Mouse (Mus musculus) kidney, embryonic 15.5 days (tissue): Measurements from ENCODE around the gene Ak1. TPM values are rescaled to one million over a fixed set of nuclear protein-coding genes. Genes with fewer than 3 reads are reported as not detected.

Experiments used
- ATAC-seq: fragments of 200-750 bp; cut with Nextera tagmentation; replicated peaks from 2 replicates; pipeline ENCODE4 v1.8.0; 2017; ENCODE audit warnings: moderate TSS enrichment; ENCODE audit not compliant: low FRiP score
- H3K27ac ChIP-seq: fragments of 300-500 bp; sonication (generic); 2 replicates; pipeline ENCODE4 v1.5.1; 2015; ENCODE audit warnings: mild to moderate bottlenecking, inconsistent platforms
- H3K27me3 ChIP-seq: fragments of 300-500 bp; sonication (generic); 2 replicates; pipeline ENCODE4 v1.6.1; 2015; ENCODE audit warnings: inconsistent platforms
- H3K36me3 ChIP-seq: fragments of 300-500 bp; sonication (generic); 2 replicates; pipeline ENCODE4 v1.6.1; 2015; ENCODE audit warnings: inconsistent platforms
- H3K4me1 ChIP-seq: fragments of 300-500 bp; sonication (generic); 2 replicates; pipeline ENCODE4 v1.6.1; 2015; ENCODE audit warnings: inconsistent platforms
- H3K4me2 ChIP-seq: fragments of 300-500 bp; sonication (generic); 2 replicates; pipeline ENCODE4 v1.6.1; 2015; ENCODE audit warnings: moderate library complexity, mild to moderate bottlenecking, inconsistent platforms
- H3K4me3 ChIP-seq: fragments of 300-500 bp; sonication (generic); replicated peaks from 2 replicates; pipeline ENCODE4 v1.5.1; 2015; ENCODE audit warnings: mild to moderate bottlenecking, inconsistent platforms
- H3K9ac ChIP-seq: fragments of 300-500 bp; sonication (generic); 2 replicates; pipeline ENCODE4 v1.6.1; 2015; ENCODE audit warnings: mild to moderate bottlenecking, inconsistent platforms
- H3K9me3 ChIP-seq: fragments of 300-500 bp; sonication (generic); replicated peaks from 2 replicates; pipeline ENCODE4 v1.6.1; 2016; ENCODE audit warnings: inconsistent platforms
- WGBS: fragments of 180-500 bp; shearing (Covaris S2); methylation state at CpG from one replicate; pipeline ENCODE4 v1.1.7; 2015; ENCODE audit warnings: mixed read lengths; 5-methylcytosine and 5-hydroxymethylcytosine counted together
- polyA plus RNA-seq: library from polyadenylated mRNA; unstranded; fragments of >200 nt; fragmentation: Nextera tagmentation; extraction: Ambion mirVana; gene quantifications from 2 replicates; pipeline ENCODE4 v1.2.1, GENCODE M21; 2015

Ak1 gene
- polyA plus RNA-seq, 1 experiment from 2014 or later, result 32.6 TPM

DNA sequence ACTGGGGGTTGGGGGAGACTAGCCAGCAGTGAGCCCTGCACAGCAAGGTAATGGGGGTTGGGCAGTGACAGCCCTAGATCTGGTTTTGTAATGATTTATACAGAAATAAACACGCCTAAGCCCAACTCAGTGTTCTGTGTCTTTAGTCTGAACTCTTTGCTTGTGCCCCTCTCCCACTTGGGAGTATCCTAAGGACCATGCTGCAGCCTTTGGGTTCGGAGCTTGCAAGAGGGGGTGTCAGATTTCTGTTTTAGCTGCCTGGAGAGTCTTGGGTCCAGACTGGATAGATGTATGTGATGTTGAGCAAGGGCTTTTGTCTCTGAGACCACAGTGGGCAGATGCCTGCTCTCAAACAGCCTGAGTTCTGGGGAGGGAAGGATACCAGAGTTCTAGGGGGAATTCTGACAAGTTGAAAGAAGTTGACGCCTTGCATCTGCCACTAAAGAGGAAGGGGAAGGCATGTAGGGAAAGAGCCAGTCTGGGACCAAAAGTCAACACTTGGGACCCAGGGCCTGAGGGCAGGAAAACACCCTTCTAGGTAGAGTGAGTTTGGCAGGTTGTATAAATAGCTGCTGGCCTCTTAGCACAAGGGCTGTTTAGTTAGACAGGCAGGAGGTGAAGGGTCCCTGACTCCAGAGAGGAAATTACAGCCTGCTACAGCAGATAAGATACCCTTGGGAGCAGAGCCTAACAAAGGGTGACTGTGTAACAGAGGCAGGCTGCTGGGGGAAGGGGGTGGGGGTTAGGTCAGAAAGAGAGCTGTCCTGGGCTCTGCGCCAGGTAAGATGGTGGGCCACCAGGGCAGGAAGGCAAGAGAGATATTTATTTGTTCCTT is 659 bp upstream of the Ak1 start:
- WGBS, result 9% methylated on average over 4 of the region's 4 CpGs
- Histone ChIP-seq H3K4me1 (peaks cover 64% of the 10 kb centered on the region), H3K9ac (0 out of 2 replicates have a peak overlapping the region, but pooled peaks have one; percentile 15), H3K36me3 (peaks cover 21% of the 10 kb centered on the region), H3K9me3 (peaks cover 4% of the 10 kb centered on the region; the same call in 1 of the 2 replicates), H3K27ac (peak overlapping the region; percentile 92), H3K27me3 (no peaks in the 10 kb centered on the region), H3K4me2 (peak overlapping the region; percentile 34; the same call in 1 of the 2 replicates), H3K4me3 (no peak overlapping the region)
- ATAC-seq, result peak; percentile 65

DNA sequence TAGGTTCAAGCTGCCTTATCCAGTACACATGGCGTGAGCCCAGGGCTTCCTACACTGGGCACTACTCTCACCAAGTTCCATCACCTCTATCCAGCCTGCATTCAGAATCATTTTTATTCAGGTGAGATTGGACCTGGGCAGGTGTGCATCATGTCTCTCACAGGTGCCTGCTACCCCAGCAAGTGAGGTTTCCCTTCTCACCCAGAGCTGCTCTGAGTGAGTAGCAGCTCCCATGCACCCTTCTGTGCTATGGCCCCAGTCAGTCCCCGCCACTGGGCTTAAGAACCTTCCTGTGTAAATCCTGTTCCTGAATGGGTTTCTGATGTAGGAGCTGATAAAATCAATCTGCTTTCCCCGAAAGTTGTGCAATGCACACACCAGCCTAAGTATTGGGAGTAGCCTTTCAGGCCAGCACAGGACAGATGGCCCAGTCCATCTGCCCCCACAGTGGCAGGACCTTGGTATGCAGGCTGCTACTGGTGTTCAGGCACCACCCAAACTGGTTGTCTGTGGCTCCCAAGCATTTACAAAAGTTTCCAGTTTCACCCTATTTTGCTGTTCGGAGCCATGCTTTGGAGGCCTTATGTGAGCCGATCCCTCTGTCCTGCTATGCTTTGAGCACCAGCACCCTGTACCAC is 2.7 kb downstream of the Ak1 start:
- ATAC-seq, result no peak
- H3K4me1 ChIP-seq, result peaks cover 83% of the 10 kb centered on the region
- H3K27me3 ChIP-seq, result no peaks in the 10 kb centered on the region
- 75% methylated on average over 5 of the region's 5 CpGs for WGBS
- H3K27ac ChIP-seq, result peak overlapping the region; percentile 88
- no peak overlapping the region for H3K4me2 ChIP-seq
- H3K36me3 ChIP-seq, result no peaks in the 10 kb centered on the region
- H3K4me3 ChIP-seq, result no peak overlapping the region
- H3K9ac ChIP-seq, result no peak overlapping the region
- no peaks in the 10 kb centered on the region for H3K9me3 ChIP-seq

DNA sequence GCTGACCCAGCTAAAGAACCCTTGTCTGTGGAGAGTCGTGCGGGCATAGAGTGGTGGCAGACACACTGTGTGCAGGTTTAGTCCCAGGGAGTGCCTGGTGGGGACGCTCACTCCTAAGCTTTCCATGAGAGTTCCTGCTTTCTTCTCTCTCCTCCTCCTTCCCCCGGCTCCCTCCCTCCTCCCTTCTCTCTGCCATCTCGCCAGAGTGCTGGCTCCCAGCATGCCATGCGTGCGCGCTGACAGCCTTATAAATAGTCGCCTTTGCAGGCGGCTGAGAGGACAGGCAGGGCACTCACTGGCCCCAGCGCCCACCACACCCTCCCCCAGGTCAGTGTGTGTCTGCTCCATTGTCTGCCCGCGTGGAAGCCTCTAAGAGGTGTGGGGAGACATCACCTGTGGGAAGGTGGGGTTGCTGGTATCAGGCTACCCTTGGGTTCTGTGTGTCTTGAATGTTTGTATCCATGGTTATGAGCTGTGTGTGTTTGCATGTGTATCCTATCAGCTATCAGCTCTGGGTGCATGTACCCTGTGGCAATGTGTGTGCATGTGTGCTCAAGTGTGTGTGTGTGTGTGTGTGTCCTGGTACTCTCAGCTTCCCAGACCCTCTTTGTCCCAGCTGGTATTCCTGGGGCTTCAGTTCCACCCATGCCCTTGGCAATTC is 3.8 kb downstream of the Ak1 start:
- H3K4me1 ChIP-seq, result peaks cover 80% of the 10 kb centered on the region
- no peaks in the 10 kb centered on the region for H3K36me3 ChIP-seq
- peak overlapping the region; percentile 29; the same call in 1 of the 2 replicates for H3K9ac ChIP-seq
- WGBS, result 4% methylated on average over 13 of the region's 13 CpGs
- H3K27ac ChIP-seq, result peak overlapping the region; percentile 88
- peak; percentile 30 for ATAC-seq
- H3K27me3 ChIP-seq, result no peaks in the 10 kb centered on the region
- peak overlapping the region; percentile 30 for H3K4me3 ChIP-seq
- H3K4me2 ChIP-seq, result peak overlapping the region; percentile 57
- H3K9me3 ChIP-seq, result no peaks in the 10 kb centered on the region

DNA sequence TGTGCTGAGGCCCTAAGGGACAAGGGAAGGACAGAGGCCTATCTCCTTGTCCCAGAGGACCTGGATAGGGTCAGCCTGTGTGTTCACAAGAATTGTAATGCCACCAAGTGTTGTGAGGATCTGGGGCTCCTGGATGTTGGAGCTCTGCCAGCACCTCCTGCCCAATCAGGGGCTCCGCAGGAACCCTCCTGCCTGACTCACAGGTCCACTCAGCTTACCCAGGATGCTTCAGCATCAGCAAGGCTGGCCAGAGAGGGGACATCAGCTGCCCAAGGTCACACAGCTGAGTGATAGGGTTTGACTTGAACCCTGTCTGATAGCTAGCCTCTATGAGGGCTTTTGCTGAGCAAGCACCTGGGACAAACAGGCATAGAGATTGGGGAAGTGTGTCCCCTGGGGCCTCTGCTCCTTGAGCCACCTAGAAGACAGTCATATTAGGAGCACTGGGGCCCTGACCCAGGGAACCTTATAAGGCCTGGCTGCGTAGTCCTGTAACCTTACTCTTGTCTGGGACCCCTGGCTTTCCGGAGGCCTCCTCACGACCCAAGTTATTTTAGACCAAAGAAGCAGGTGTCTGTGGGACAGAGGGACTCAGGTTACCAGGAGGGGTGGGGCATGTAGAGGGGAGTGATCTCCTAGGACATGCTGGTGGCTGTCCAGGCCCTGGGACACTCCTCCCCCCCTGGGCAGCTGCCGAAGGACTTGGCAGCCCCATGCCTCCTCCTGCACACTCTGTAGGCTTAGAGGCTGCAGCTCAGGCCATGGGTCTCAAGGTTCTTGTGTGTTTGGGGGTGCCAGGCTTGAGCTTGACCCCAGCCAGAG is 4.5 kb downstream of the Ak1 start:
- no peaks in the 10 kb centered on the region for H3K27me3 ChIP-seq
- H3K4me2 ChIP-seq, result peak overlapping the region; percentile 57
- H3K27ac ChIP-seq, result peak overlapping the region; percentile 88
- peak overlapping the region; percentile 29; the same call in 1 of the 2 replicates for H3K9ac ChIP-seq
- no peaks in the 10 kb centered on the region for H3K9me3 ChIP-seq
- ATAC-seq, result peak; percentile 35
- peak overlapping the region; percentile 30; the same call in 1 of the 2 replicates for H3K4me3 ChIP-seq
- H3K36me3 ChIP-seq, result no peaks in the 10 kb centered on the region
- 33% methylated on average over 5 of the region's 5 CpGs for WGBS
- peaks cover 73% of the 10 kb centered on the region for H3K4me1 ChIP-seq

DNA sequence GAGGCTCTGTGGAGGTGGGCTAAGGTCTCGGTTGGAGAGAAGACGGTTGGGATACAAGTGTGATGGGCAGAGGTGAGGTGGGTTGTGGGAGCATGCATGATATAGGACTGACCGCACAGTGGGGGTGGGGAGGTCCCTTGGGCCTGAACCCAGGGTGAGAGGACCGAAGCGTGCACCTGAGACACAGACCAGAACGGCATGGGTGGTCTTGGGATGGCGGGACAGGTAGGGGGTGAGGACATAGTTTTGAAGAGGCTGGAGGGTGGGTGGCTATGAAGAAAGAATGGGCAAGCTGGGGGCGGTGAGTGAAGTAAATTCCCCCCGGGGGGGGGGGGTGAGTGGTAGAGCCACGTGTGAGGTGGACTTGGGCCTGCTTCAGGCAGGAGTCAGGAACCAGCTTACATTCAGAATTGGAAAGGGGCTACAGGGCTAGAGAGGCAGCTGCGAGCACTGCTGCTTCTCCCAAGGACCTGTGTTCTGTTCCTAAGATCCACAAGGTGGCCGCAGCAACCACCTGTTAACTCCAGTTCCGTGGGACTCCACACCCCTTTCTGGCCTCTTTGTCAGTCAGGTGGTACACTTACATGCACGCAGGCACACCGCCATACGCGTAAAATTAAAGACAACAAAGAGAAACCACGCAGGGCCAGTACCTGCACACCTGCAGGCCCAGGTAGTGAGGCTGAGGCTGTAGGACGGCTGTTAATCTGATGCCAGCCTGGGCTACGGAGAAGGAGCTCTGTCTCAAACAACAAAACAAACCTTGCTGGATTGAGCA is 5.9 kb downstream of the Ak1 start:
- H3K4me2 ChIP-seq, result no peak overlapping the region
- H3K9me3 ChIP-seq, result no peaks in the 10 kb centered on the region
- H3K4me1 ChIP-seq, result peaks cover 68% of the 10 kb centered on the region
- no peak overlapping the region for H3K9ac ChIP-seq
- peak overlapping the region; percentile 41; the same call in 1 of the 2 replicates for H3K27ac ChIP-seq
- H3K36me3 ChIP-seq, result no peaks in the 10 kb centered on the region
- 63% methylated on average over 20 of the region's 20 CpGs for WGBS
- no peak for ATAC-seq
- no peaks in the 10 kb centered on the region for H3K27me3 ChIP-seq
- no peak overlapping the region for H3K4me3 ChIP-seq

DNA sequence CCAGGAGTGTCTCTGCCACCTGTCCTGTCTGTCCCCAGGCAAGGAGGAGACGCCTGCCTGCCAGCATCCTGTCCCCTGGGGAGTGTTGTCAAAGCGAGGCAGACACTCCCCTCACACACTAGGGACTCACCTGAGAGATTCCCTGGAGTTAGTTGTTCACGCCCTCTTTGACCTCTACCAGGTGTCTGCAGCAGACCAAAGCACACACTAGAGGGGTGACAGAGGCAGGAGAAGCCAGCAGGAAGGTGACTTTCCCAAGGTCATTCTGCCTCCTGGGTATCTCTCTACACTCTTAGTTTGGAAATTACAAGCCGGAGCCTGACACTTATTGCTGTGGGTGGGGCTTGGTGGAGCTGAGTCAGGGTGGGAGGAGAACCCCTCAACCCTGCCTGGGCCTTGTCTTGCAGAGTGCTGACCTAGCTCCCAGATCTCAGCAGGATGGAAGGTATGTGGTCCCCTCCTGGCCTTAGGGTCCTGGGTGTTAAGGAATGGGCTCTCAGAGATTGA is 6.5 kb downstream of the Ak1 start:
- Histone ChIP-seq H3K9ac (no peak overlapping the region), H3K4me3 (no peak overlapping the region)
- 77% methylated on average over 4 of the region's 4 CpGs for WGBS

DNA sequence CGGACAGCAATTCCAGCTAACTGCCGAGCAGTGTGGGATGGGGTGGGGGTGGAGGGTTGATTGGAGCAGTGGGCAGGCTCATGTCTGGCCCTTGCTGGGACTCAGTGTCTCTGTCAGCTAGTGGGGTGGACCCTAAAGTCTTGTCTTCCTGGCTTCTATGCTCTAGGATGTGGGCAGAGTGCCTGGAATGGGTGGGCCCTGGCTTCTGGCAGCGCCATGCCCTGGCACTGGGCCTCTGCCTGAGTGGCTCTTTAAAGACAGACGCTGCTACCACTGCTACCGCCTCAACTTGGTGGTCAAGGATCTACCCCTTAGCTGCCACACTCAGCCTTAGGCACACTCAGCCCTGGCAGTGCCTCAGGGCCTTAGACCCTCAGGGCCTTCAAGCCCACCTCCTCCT is 7.2 kb downstream of the Ak1 start:
- Histone ChIP-seq H3K4me2 (0 out of 2 replicates have a peak overlapping the region, but pooled peaks have one; percentile 3), H3K4me3 (no peak overlapping the region), H3K36me3 (no peaks in the 10 kb centered on the region), H3K9me3 (no peaks in the 10 kb centered on the region), H3K27ac (0 out of 2 replicates have a peak overlapping the region, but pooled peaks have one; percentile 41), H3K4me1 (peaks cover 75% of the 10 kb centered on the region), H3K9ac (no peak overlapping the region), H3K27me3 (no peaks in the 10 kb centered on the region)
- WGBS, result 38% methylated on average over 5 of the region's 5 CpGs
- no peak for ATAC-seq

More for the DNA sequence above, 6.5 kb downstream of the Ak1 start:
- Histone ChIP-seq H3K4me2 (no peak overlapping the region), H3K27me3 (no peaks in the 10 kb centered on the region), H3K9me3 (no peaks in the 10 kb centered on the region), H3K36me3 (no peaks in the 10 kb centered on the region), H3K27ac (peak overlapping the region; percentile 41; the same call in 1 of the 2 replicates), H3K4me1 (peaks cover 69% of the 10 kb centered on the region)
- ATAC-seq, result no peak

DNA sequence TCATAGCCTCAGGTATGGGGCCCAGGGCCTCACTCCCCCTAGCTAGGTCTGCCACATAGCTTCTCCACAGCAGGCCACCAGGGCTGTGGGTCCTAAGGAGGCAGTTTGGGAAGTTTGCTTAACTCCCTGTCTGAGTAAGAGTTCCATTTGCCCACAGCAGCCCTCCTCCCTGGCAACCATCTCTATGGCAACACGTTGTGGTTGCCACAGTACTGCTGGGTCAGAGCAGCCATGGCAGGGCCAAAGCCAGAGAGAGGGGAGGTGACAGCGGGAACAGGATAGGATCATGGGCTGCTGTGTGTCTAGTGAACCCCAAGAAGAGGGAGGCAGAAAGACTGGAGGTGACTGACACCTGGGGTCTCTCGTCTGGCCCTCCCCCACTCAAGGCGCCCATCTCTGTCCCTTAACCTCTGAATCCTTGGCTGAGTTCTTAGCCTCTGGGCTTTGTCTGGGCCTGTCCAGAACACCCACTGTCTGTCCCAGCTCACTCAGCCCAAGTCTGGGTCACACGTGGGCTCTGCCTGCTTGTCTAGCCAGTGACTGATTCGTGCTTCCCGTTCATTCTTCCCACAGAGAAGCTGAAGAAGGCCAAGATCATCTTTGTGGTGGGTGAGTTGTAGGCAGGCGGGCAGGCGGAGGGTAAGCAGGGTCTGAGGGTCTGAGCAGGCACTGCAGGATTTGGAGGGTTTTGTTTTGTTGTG is 7.9 kb downstream of the Ak1 start:
- 44% methylated on average over 9 of the region's 9 CpGs for WGBS
- Histone ChIP-seq H3K9me3 (no peaks in the 10 kb centered on the region), H3K36me3 (no peaks in the 10 kb centered on the region), H3K9ac (no peak overlapping the region), H3K4me2 (0 out of 2 replicates have a peak overlapping the region, but pooled peaks have one; percentile 9), H3K27me3 (no peaks in the 10 kb centered on the region), H3K27ac (peak overlapping the region; percentile 41; the same call in 1 of the 2 replicates), H3K4me3 (no peak overlapping the region), H3K4me1 (peaks cover 76% of the 10 kb centered on the region)
- peak; percentile 49; the same call in 1 of the 2 replicates for ATAC-seq

DNA sequence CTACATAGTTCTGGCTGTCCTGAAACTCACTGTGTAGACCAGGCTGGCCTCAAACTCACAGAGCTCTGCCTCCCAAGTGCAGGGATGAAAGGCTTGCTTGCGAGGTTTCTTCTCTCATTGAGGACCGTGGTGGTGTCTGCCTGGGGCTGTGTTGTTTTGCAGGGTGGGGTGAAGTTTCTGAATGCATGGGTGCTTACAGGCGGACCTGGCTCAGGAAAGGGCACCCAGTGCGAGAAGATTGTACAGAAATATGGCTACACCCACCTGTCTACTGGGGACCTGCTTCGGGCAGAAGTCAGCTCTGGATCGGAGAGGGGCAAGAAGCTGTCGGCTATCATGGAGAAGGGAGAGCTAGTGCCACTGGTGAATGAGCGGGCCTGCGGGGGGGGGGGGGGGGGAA is 8.5 kb downstream of the Ak1 start:
- no peak for ATAC-seq
- H3K9me3 ChIP-seq, result no peaks in the 10 kb centered on the region
- H3K4me1 ChIP-seq, result peaks cover 76% of the 10 kb centered on the region
- no peak overlapping the region for H3K4me3 ChIP-seq
- no peaks in the 10 kb centered on the region for H3K27me3 ChIP-seq
- 0 out of 2 replicates have a peak overlapping the region, but pooled peaks have one; percentile 41 for H3K27ac ChIP-seq
- no peaks in the 10 kb centered on the region for H3K36me3 ChIP-seq
- WGBS, result 87% methylated on average over 8 of the region's 9 CpGs
- H3K4me2 ChIP-seq, result 0 out of 2 replicates have a peak overlapping the region, but pooled peaks have one; percentile 9
- no peak overlapping the region for H3K9ac ChIP-seq

DNA sequence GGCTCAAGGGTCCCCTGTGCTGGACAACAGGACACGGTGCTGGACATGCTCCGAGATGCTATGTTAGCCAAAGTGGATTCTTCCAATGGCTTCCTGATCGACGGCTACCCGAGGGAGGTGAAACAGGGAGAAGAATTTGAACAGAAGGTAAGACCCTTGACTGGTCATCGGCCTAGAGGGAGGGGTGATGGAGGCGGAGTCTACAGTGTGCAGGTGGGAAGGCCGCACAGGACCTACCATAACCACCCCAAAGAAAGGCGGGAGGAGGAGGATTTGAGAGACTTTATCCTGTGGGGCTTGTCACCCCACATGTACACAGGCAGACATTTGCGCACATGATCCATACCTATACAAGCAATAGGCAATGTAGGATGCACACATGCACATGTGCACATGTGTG is 9.5 kb downstream of the Ak1 start:
- Histone ChIP-seq H3K4me1 (peaks cover 69% of the 10 kb centered on the region), H3K9me3 (no peaks in the 10 kb centered on the region), H3K27ac (no peak overlapping the region), H3K4me3 (no peak overlapping the region), H3K27me3 (no peaks in the 10 kb centered on the region), H3K4me2 (no peak overlapping the region), H3K36me3 (no peaks in the 10 kb centered on the region), H3K9ac (no peak overlapping the region)
- 80% methylated on average over 10 of the region's 10 CpGs for WGBS
- no peak for ATAC-seq
